Comparison of ENCODE assay signal across 8 mouse cellular contexts in the genomic region with DNA sequence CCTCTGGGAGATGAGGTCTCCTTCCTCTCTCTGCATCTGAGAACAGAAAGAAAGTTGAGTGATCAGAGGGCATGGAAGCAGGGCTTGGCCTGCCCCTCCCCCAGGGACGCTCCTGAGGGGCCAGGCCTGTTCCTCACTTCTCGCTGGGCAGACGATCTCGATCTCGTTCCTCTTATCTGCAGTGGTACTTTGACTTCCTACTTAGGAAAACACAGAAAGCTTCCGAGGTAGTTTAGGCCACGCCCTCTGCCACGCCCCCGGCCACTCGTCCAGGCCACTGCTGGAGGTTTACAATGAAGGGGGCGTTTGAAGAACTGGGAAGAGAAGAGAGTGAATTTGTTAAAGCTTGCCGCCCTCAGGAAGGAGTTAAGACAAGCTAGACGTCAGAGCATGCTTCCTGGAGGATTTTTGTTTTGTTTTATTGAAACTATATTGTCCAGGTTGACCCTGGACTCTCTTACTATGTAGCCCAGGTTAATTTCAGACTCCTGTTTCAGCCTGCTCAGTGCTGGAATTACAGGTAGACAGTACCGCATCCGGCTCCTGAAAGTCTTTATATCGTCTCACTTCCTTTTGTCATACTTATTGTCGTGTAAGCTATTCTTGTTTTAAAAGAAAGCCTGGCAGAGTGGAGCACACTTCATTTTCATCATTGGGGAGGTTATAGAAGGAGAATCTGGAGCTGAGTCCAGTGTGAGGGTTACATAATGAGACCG. TPM values are rescaled to one million over a fixed set of nuclear protein-coding genes. Genes with fewer than 3 reads are reported as not detected.
DNase-seq lines count a peak whose midpoint lies in the region; ATAC-seq and TF ChIP-seq lines count a peak whose summit lies in the region.

No protein-coding gene starts in this region.

- TF ChIP-seq POLR2A in limb, embryonic 14.5 days (IDR thresholded peaks at IDR 0.05; ENCODE audit: borderline replicate concordance, extremely low read depth, insufficient read depth, insufficient read length) = no peak

- peak overlapping the region; percentile 49 for H3K4me2 ChIP-seq in forebrain, embryonic 11.5 days (ENCODE audit: low read depth, low read length, severe bottlenecking)
- H3K4me2 ChIP-seq in limb, embryonic 14.5 days (replicated peaks; ENCODE audit: low read depth, low read length, severe bottlenecking) = peak overlapping the region; percentile 37
- H3K4me2 ChIP-seq in midbrain, embryonic 13.5 days (replicated peaks) = peak overlapping the region; percentile 29
- peak overlapping the region; percentile 55 for H3K4me2 ChIP-seq in stomach, embryonic 16.5 days (ENCODE audit: low read depth, low read length)

- 15% methylated on average over 18 of the region's 18 CpGs for WGBS in forebrain, embryonic 11.5 days
- WGBS in limb, embryonic 14.5 days = 19% methylated on average over 17 of the region's 18 CpGs
- WGBS in midbrain, embryonic 13.5 days = 16% methylated on average over 18 of the region's 18 CpGs
- WGBS in stomach, embryonic 16.5 days = 14% methylated on average over 18 of the region's 18 CpGs

- peak; percentile 66 for ATAC-seq in forebrain, embryonic 11.5 days (replicated peaks; ENCODE audit: low FRiP score)
- peak; percentile 79 to 86 for ATAC-seq in hematopoietic stem cell, adult 5-6 weeks (replicated peaks in 1 of 2; ENCODE audit: insufficient read depth in 1 of 2, low FRiP score in 2 of 2, low TSS enrichment in 1 of 2, low read depth in 1 of 2, poor library complexity in 2 of 2, severe bottlenecking in 2 of 2)
- 0 out of 2 replicates have a peak, but pooled peaks have one; percentile 28 for ATAC-seq in limb, embryonic 14.5 days (ENCODE audit: low FRiP score, low read depth)
- ATAC-seq in midbrain, embryonic 13.5 days = no peak; the same call in 1 of the 2 replicates
- ATAC-seq in stomach, embryonic 16.5 days (ENCODE audit: insufficient read depth, low FRiP score) = peak; percentile 78

- H3K9me3 ChIP-seq in forebrain, embryonic 11.5 days (ENCODE audit: control insufficient read depth, low read length) = no peaks in the 10 kb centered on the region
- H3K9me3 ChIP-seq in limb, embryonic 14.5 days (ENCODE audit: control insufficient read depth, low read length) = no peaks in the 10 kb centered on the region
- H3K9me3 ChIP-seq in midbrain, embryonic 13.5 days = no peaks in the 10 kb centered on the region
- H3K9me3 ChIP-seq in stomach, embryonic 16.5 days (replicated peaks; ENCODE audit: control insufficient read depth, low read length) = no peaks in the 10 kb centered on the region

- H3K4me1 ChIP-seq in forebrain, embryonic 11.5 days (replicated peaks; ENCODE audit: control insufficient read depth, insufficient read depth, low read length) = peaks cover 7% of the 10 kb centered on the region; the same call in 1 of the 2 replicates
- H3K4me1 ChIP-seq in limb, embryonic 14.5 days (ENCODE audit: control insufficient read depth, insufficient read depth, low read length) = peaks cover 13% of the 10 kb centered on the region
- H3K4me1 ChIP-seq in midbrain, embryonic 13.5 days (replicated peaks) = peaks cover 7% of the 10 kb centered on the region; the same call in 1 of the 2 replicates
- peaks cover 24% of the 10 kb centered on the region for H3K4me1 ChIP-seq in stomach, embryonic 16.5 days (ENCODE audit: control insufficient read depth, insufficient read depth, low read length)

- H3K27ac ChIP-seq in forebrain, embryonic 11.5 days (ENCODE audit: low read depth, low read length) = no peak overlapping the region
- no peak overlapping the region for H3K27ac ChIP-seq in limb, embryonic 14.5 days (replicated peaks; ENCODE audit: low read depth, low read length)
- no peak overlapping the region for H3K27ac ChIP-seq in midbrain, embryonic 13.5 days
- no peak overlapping the region for H3K27ac ChIP-seq in stomach, embryonic 16.5 days (ENCODE audit: low read length)

- no peaks in the 10 kb centered on the region; the same call in 1 of the 2 replicates for H3K27me3 ChIP-seq in forebrain, embryonic 11.5 days (ENCODE audit: control insufficient read depth, insufficient read depth, low read length)
- H3K27me3 ChIP-seq in limb, embryonic 14.5 days (ENCODE audit: control insufficient read depth, insufficient read depth, low read length) = no peaks in the 10 kb centered on the region
- peaks cover 2% of the 10 kb centered on the region for H3K27me3 ChIP-seq in midbrain, embryonic 13.5 days
- H3K27me3 ChIP-seq in stomach, embryonic 16.5 days (ENCODE audit: control insufficient read depth, insufficient read depth, low read length) = no peaks in the 10 kb centered on the region

- DNase-seq in 3134 (ENCODE audit: extremely low read depth, insufficient read length, low spot score) (peak; percentile 58), NIH3T3 (ENCODE audit: low read depth) (peak; percentile 55)
- peak; percentile 72 for DNase-seq in forebrain, embryonic 11.5 days (ENCODE audit: low spot score)
- DNase-seq in limb, embryonic 14.5 days (ENCODE audit: low spot score) = peak; percentile 44
- no peak for DNase-seq in cerebellum, postnatal 14 days

- H3K36me3 ChIP-seq in forebrain, embryonic 11.5 days (ENCODE audit: control insufficient read depth, insufficient read depth, low read length) = no peaks in the 10 kb centered on the region
- no peaks in the 10 kb centered on the region for H3K36me3 ChIP-seq in limb, embryonic 14.5 days (ENCODE audit: control insufficient read depth, insufficient read depth, low read length)
- H3K36me3 ChIP-seq in midbrain, embryonic 13.5 days = no peaks in the 10 kb centered on the region
- no peaks in the 10 kb centered on the region for H3K36me3 ChIP-seq in stomach, embryonic 16.5 days (ENCODE audit: control insufficient read depth, insufficient read depth, low read length)

- H3K4me3 ChIP-seq in forebrain, embryonic 11.5 days (ENCODE audit: low read depth, low read length) = peak overlapping the region; percentile 9; the same call in 1 of the 2 replicates
- H3K4me3 ChIP-seq in limb, embryonic 14.5 days (replicated peaks; ENCODE audit: low read length) = peak overlapping the region; percentile 13; the same call in 1 of the 2 replicates
- H3K4me3 ChIP-seq in midbrain, embryonic 13.5 days (replicated peaks) = no peak overlapping the region
- H3K4me3 ChIP-seq in stomach, embryonic 16.5 days (replicated peaks; ENCODE audit: low read length) = peak overlapping the region; percentile 26

- H3K9ac ChIP-seq in forebrain, embryonic 11.5 days (ENCODE audit: low read length) = peak overlapping the region; percentile 44
- H3K9ac ChIP-seq in limb, embryonic 14.5 days (ENCODE audit: low read depth, low read length, severe bottlenecking) = 0 out of 2 replicates have a peak overlapping the region, but pooled peaks have one; percentile 12
- no peak overlapping the region for H3K9ac ChIP-seq in midbrain, embryonic 13.5 days (replicated peaks)
- peak overlapping the region; percentile 58 for H3K9ac ChIP-seq in stomach, embryonic 16.5 days (ENCODE audit: low read length)

RNA-seq across cellular contexts. Expression of gene A130010J15Rik, which starts 7.4 kb away (rescaled TPM):
- polyA plus RNA-seq in forebrain, embryonic 11.5 days (2014; fragmentation: Nextera tagmentation; extraction: Ambion mirVana) = 13.7 and 14.3 TPM in 2 replicates
- total RNA-seq in hematopoietic stem cell, adult 5-6 weeks (2017) = 11.8 and 17.6 TPM in 2 replicates
- 7.8 and 9.6 TPM in 2 replicates for polyA plus RNA-seq in limb, embryonic 14.5 days (2012; rRNA removed)
- polyA plus RNA-seq in limb, embryonic 14.5 days (2014; fragmentation: Nextera tagmentation; extraction: Ambion mirVana) = 15.1 and 15.4 TPM in 2 replicates
- polyA plus RNA-seq in midbrain, embryonic 13.5 days (2015; fragmentation: Nextera tagmentation; extraction: Ambion mirVana) = 14.2 and 15.4 TPM in 2 replicates
- 15.8 and 17.7 TPM in 2 replicates for polyA plus RNA-seq in stomach, embryonic 16.5 days (2015; fragmentation: Nextera tagmentation; extraction: Ambion mirVana)

RNA-seq across cellular contexts. Expression of gene Irf6, which starts 7.6 kb away (rescaled TPM):
- 2.6 and 3.0 TPM in 2 replicates for polyA plus RNA-seq in forebrain, embryonic 11.5 days (2014; fragmentation: Nextera tagmentation; extraction: Ambion mirVana)
- total RNA-seq in hematopoietic stem cell, adult 5-6 weeks (2017) = 12.9 and 14.5 TPM in 2 replicates
- 18.6 and 23.5 TPM in 2 replicates for polyA plus RNA-seq in limb, embryonic 14.5 days (2012; rRNA removed)
- polyA plus RNA-seq in limb, embryonic 14.5 days (2014; fragmentation: Nextera tagmentation; extraction: Ambion mirVana) = 39.8 and 50.0 TPM in 2 replicates
- 0.62 and 0.74 TPM in 2 replicates for polyA plus RNA-seq in midbrain, embryonic 13.5 days (2015; fragmentation: Nextera tagmentation; extraction: Ambion mirVana)
- polyA plus RNA-seq in stomach, embryonic 16.5 days (2015; fragmentation: Nextera tagmentation; extraction: Ambion mirVana) = 74.0 and 91.4 TPM in 2 replicates

RNA-seq across cellular contexts. Expression of gene Diexf, which starts 30.4 kb away (rescaled TPM):
- 9.8 and 13.2 TPM in 2 replicates for polyA plus RNA-seq in forebrain, embryonic 11.5 days (2014; fragmentation: Nextera tagmentation; extraction: Ambion mirVana)
- total RNA-seq in hematopoietic stem cell, adult 5-6 weeks (2017) = 13.9 and 19.6 TPM in 2 replicates
- polyA plus RNA-seq in limb, embryonic 14.5 days (2012; rRNA removed) = 33.4 and 43.6 TPM in 2 replicates
- polyA plus RNA-seq in limb, embryonic 14.5 days (2014; fragmentation: Nextera tagmentation; extraction: Ambion mirVana) = 8.9 and 10.6 TPM in 2 replicates
- 8.7 and 10.2 TPM in 2 replicates for polyA plus RNA-seq in midbrain, embryonic 13.5 days (2015; fragmentation: Nextera tagmentation; extraction: Ambion mirVana)
- 6.6 and 6.8 TPM in 2 replicates for polyA plus RNA-seq in stomach, embryonic 16.5 days (2015; fragmentation: Nextera tagmentation; extraction: Ambion mirVana)

RNA-seq across cellular contexts. Expression of gene Traf3ip3, which starts 41.0 kb away (rescaled TPM):
- polyA plus RNA-seq in forebrain, embryonic 11.5 days (2014; fragmentation: Nextera tagmentation; extraction: Ambion mirVana) = 0.93 and 2.3 TPM in 2 replicates
- 102 and 139 TPM in 2 replicates for total RNA-seq in hematopoietic stem cell, adult 5-6 weeks (2017)
- 9.7 and 18.8 TPM in 2 replicates for polyA plus RNA-seq in limb, embryonic 14.5 days (2012; rRNA removed)
- 17.6 and 22.6 TPM in 2 replicates for polyA plus RNA-seq in limb, embryonic 14.5 days (2014; fragmentation: Nextera tagmentation; extraction: Ambion mirVana)
- 1.1 and 1.2 TPM in 2 replicates for polyA plus RNA-seq in midbrain, embryonic 13.5 days (2015; fragmentation: Nextera tagmentation; extraction: Ambion mirVana)
- 5.0 and 8.5 TPM in 2 replicates for polyA plus RNA-seq in stomach, embryonic 16.5 days (2015; fragmentation: Nextera tagmentation; extraction: Ambion mirVana)

RNA-seq across cellular contexts. Expression of gene Lamb3, which starts 47.0 kb away (rescaled TPM):
- polyA plus RNA-seq in forebrain, embryonic 11.5 days (2014; fragmentation: Nextera tagmentation; extraction: Ambion mirVana) = 0.28 and 0.44 TPM in 2 replicates
- 1.2 and 2.9 TPM in 2 replicates for total RNA-seq in hematopoietic stem cell, adult 5-6 weeks (2017)
- 3.6 and 4.0 TPM in 2 replicates for polyA plus RNA-seq in limb, embryonic 14.5 days (2012; rRNA removed)
- 3.5 and 4.6 TPM in 2 replicates for polyA plus RNA-seq in limb, embryonic 14.5 days (2014; fragmentation: Nextera tagmentation; extraction: Ambion mirVana)
- polyA plus RNA-seq in midbrain, embryonic 13.5 days (2015; fragmentation: Nextera tagmentation; extraction: Ambion mirVana) = 0.58 and 0.62 TPM in 2 replicates
- polyA plus RNA-seq in stomach, embryonic 16.5 days (2015; fragmentation: Nextera tagmentation; extraction: Ambion mirVana) = 17.6 and 24.6 TPM in 2 replicates

Comparison
In these comparisons a context has a peak if more than half of its experiments do, and no peak if none do; other contexts are left out.
1. DNase-seq: peak in 3134 (single experiment), NIH3T3 (single experiment), forebrain, embryonic 11.5 days (single experiment) and limb, embryonic 14.5 days (single experiment); none in cerebellum, postnatal 14 days (0 of 2).
2. Peak in every context shown above with its lines, with median percentiles within 50 percentile points of each other: H3K4me2 ChIP-seq.